Mouse (Mus musculus) forelimb bud, embryonic 11.5 days (tissue): Measurements from ENCODE around the gene Cryl1.

Experiments used
- DNase-seq: peaks from one replicate; pipeline ENCODE4 v3.0.0-alpha.2; 2012; ENCODE audit warnings: low read depth, low spot score

Gene Cryl1

GRCm38 (mm10) chr14:57235276-57235675 is 163.1 kb downstream of the Cryl1 start:
- DNase-seq, result no peak

DNA sequence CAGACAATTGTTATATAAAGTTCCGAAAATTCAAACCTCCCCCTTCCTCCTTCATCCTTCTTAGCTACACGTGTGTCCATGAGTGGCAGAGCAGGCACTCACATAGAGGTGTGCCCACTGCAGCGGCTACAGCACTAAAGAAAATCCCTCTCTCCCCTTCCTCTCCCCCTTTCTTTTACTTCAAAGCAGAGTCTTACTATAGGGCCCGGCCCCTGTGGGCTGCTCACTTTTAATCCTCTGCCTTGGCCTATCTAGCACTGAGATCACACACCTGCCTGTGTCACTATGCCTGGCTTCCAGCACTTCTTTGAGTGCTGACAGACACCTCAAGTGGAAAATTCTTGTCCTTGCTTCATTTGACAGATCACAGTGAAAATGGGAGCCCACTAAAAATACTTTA is 163.6 kb downstream of the Cryl1 start:
- no peak for DNase-seq

DNA sequence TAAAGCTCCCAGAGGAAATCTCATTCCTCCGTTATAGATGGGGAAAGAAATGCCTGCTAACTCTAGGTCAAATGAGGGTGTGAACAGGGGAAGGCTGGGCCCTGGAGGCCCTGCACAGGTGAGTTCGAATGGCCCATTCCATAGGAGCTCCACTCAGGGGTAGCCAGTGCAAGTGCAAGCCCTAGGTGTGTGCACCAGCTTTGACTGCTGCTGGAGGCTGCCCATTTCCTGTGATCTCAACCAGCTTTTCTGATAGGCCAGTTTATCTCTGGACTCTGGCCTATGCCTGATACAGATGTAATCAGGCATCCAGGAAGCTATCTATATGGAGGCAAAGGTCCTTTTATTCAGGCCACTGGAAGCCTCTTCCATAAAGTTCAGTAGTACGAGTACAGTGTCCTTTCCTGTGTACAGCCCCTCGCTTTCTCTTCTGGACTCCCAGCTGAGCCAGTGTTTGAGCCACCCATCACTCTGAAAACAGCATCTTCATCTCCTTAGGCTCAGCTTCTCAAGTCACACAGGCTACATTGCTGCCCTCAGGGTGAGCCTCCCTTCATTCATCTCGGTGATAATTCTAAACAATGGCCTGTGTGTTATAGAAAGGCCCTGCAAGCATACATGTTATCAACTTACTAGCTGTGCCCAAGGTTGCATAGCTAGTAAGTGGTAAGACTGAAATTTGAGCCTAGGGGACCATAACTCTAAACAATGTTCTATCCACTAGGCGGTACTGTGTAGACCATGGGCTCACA is 167.9 kb downstream of the Cryl1 start:
- no peak for DNase-seq
